Mouse (Mus musculus) B cell, adult (primary cell): ENCODE data around the gene Lancl1. TPM values are rescaled to one million over a fixed set of nuclear protein-coding genes. Genes with fewer than 3 reads are reported as not detected.

ENCODE experiments used
- total RNA-seq: library from RNA; stranded (reverse); gene quantifications from 4 replicates; pipeline ENCODE4 v1.2.4, GENCODE M21; 2023; ENCODE audit not compliant: inconsistent age

Gene Lancl1
- total RNA-seq, result 23.4 to 34.0 TPM (median 29.5 TPM) in 4 replicates

DNA sequence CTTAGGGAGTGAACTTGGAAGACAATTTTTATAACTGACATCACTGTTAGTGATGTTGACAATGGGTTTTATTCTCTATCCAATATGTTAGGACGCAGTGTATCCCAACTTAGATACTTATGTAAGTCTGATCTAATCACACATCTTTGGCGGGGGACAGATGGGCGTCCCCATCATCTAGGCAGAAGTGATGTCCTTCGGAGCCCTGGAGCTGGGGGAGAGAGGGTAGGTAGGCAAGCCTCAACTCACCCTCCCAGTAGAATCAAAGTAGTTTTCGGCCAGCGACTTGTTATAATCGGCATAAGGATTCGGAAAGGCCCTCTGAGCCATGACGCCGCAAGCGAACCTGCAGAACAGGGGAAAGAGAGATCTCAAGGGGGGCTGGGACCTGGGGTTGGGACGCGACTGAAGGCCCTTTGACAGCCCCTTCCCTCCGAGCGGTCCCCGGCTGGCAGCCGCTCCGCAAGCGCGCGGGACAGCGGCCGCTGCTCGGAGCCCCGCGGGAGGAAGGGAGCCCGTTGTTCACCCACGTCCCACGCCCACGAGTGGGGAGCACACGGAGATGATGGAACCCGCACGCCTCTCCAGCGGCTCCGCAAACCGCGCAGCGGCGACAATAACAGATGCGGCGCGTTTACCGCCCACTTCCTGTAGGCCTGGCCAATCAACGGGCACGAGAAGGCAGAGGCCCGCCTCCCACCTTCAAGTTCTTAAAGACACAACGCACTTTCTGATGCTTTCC, at the start of gene Lancl1:
Gene Lancl1 (minus strand): TSS at position 627 of the 742 bp plus-strand sequence.

Other genes with a start within 250 kb of the Lancl1 start
- gene Kansl1l, start 221.3 kb downstream of the Lancl1 start, total RNA-seq, result 25.1 to 27.2 TPM (median 26.5 TPM) in 4 replicates
- 44.8 to 53.4 TPM (median 49.4 TPM) in 4 replicates for gene Acadl, start 175.6 kb downstream of the Lancl1 start, total RNA-seq
- not detected in 4 replicates for gene Myl1, start 93.5 kb downstream of the Lancl1 start, total RNA-seq
- not detected in 4 replicates for gene Cps1, start 84.2 kb upstream of the Lancl1 start, total RNA-seq